Mouse (Mus musculus) cerebellum, adult 2 months (tissue): ENCODE results near the gene Trim17.

Experiments used
- CTCF ChIP-seq: fragments of 200-500 bp; IDR thresholded peaks from 2 replicates; pipeline ENCODE4 v1.5.1; 2011; ENCODE audit warnings: low read depth, mild to moderate bottlenecking, control low read depth, low read length, moderate library complexity, borderline replicate concordance; ENCODE audit not compliant: insufficient read depth
- POLR2A ChIP-seq: fragments of 200-500 bp; IDR thresholded peaks from 2 replicates; pipeline ENCODE4 v1.6.1; 2011; ENCODE audit warnings: low read length, control low read depth, borderline replicate concordance; ENCODE audit not compliant: insufficient read depth

- no peak for TF ChIP-seq POLR2A
- TF ChIP-seq CTCF, result no peak
Measured at GRCm38 (mm10) chr11:58970831-58971530, 16.5 kb downstream of the Trim17 start.
